Mouse (Mus musculus): ENCODE measurements around the gene Hecw2.
A peak's percentile ranks its signal among the peaks of the same experiment; 100 is the strongest.

The Hecw2 gene

DNA sequence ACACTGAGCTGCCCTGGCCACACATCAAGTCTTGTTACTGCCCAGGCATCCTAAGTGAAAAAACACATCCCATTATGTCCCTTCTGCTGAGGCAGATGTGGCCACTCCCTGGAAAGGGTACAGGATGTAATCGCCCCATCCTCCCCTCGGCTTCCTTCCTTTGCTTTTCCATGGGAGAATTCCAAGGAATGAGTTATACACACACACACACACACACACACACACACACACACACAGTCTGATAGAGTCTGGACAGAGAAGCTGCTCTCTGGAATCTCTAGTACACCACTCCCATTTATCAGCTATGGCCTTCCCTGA, 216.5 kb downstream of the Hecw2 start:
- DNase-seq (ENCODE audit: low spot score) = no peak

DNA sequence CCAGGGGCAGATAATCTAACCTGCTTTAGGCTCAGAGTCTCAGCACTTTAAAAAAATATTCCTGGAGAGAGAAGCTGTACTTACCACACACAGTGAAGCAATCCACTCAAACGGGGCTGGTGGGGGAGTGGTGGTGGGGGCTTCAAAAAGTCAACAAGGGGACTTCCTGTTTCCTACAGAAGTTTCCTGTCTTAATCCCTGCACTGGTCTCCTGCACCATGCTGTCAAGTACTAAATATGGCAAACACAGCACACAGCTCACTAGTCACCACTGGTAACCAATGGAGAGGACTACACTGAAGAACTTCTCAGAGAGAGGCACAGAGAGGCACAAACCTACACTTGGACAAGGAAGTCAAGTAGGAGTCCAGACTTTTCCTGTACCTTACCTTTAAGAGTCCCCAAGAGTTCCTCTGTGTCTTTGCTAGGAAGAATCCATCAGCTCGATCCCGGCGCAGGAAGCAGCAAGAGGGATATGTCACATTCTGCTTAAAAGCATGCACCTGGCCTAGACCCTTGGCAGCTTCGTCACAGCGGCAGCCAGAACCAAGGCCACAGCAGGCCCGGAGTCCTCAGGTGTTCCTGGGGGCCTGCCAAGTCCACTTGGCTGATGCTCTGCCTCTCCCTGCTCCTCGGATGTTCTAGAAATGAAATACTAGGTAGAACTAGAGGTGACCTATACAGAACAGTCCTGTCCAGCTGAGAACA, 217.0 kb downstream of the Hecw2 start:
- DNase-seq (ENCODE audit: low spot score) = no peak

DNA sequence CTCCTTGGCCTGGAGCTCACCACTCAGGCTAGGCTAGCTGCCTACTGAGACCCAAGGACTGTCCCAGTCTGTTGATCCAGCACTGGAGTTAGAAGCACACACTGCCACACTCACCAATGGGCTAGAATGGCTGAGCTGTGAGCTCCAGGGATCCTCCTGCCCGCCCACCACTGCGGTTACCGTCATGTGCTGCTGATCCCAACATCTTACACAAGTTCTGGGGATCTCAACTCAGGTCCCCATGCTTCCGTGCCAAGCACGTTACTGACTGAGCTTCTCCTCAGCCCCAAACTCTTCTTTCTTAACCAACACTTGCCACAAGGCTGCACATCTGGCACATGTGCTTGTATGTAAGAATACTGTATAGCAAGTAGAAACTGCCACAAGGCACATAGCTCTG, 218.2 kb downstream of the Hecw2 start:
- DNase-seq (ENCODE audit: low spot score) = no peak

DNA sequence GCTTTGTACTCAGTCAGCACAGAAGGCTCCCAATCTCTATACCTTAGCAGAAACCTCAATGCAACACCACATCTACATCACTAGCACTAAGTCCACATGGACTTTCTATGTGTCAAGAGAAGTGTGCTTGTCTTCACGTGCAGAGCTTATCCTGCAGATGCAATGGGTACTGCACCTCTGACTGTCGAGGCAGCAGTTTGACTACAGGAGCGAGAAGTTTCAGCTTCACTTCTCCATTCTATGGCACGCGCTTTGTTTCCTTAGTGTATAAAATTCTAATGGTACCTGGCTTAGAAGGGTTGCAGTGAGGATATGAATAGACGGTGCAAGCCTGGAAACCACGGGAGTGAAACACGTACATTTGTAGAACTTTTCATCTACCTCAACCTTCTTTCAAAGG, 218.9 kb downstream of the Hecw2 start:
- DNase-seq (ENCODE audit: low spot score) = no peak

DNA sequence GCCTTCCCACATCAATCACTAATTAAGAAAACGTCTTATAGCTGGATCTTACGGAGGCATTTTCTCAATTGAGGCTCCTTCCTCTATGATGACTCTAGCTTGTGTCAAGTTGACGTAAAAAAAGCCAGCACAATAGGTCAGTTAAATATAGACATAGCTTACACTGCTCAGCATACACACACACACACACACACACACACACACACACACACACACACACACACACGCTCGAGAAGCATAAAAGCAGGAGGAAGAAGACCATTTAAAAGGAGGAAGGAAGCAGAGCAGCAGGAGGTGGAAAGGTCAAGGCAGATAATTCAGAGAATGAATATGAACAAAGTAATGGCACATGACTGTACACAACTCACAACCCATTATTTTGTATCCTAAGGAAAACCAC, 220.0 kb downstream of the Hecw2 start:
- no peak for DNase-seq (ENCODE audit: low spot score)

DNA sequence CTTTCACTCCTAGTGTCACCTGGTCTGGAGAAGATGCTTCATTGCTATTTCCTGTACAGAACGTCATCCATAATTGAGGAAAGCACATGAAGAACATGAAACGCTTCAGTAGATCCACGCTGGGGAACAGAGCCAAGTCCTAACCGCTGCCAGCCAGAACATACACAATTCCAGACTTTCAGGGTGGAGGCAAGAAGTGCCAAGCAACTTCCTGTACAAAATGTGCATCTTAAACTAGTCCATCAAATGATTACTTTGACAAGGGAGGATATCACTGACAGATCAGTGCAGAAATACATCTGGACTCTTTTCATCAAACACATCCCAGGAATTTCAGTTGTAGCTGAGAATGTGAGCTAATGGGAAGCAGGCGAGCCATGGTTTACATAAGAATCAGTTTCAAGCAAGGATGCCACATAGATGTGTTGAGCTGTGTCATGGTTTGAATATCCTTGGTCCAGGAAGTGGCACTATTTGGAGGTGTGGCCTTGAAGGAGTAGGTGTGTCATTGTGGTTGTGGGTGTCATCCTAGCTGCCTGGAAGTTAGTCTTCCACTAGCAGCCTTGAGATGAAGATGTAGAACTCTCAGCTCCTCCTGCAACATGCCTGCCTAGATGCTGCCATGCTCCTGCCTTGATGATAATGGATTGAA, 224.5 kb downstream of the Hecw2 start:
- no peak for DNase-seq (ENCODE audit: low spot score)

DNA sequence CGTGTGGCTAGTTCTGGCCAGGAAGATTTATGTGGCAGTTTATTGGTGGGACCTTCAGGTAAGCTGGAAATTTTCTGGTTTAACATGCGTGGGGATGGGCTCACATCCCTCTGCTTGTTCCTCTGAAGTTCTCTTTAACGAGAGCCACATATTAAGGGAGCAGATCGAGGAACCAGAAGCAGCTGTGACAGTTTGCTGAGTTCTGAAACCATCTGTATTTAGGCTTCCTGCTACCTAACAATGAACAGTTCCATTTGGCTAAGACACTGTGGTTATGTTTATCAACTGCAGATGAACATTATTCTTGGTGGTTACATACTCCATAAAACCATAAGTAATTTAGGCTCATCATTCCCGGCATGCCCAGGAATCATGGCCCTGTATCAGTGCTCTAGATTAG, 242.6 kb downstream of the Hecw2 start:
- DNase-seq (ENCODE audit: low spot score) = no peak

DNA sequence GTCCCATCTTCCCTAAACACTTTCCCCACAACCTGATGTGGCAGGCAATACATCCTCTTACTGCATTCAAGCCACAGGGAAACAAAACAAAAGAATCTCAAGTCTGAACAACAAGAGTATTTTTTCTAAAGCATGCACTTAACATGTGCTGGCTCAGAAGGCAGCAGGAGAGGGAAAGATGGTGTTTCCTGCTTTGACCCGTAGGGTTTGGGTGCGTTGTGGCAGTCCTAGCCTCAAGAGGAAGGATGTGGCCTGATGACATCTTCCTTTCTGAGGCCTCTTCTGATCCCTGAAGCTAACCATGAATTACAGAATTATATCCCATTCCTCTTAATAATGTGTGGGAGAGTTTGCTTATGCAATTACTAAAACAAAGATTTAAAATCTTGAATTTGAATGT, 249.2 kb downstream of the Hecw2 start:
- DNase-seq (ENCODE audit: low spot score) = no peak

DNA sequence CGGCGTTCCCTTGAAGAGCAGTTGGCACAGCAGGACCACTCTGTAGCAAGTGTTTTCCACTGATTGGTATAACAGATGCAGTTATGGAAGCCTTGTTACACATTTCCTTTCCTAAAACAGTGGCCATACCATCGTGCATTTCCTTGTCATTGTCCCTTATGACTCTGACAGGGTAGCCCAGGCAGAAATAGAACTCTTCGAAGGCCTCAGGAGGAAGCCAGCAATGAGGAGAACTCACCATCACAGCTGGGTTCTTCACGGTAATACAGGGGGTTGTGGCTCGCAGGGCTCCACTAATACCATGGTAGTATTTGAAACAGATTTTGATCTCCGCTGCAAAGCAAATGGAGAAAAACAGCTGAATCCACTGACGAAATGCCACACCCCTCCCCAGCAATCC, 252.5 kb downstream of the Hecw2 start:
- no peak for DNase-seq (ENCODE audit: low spot score)

DNA sequence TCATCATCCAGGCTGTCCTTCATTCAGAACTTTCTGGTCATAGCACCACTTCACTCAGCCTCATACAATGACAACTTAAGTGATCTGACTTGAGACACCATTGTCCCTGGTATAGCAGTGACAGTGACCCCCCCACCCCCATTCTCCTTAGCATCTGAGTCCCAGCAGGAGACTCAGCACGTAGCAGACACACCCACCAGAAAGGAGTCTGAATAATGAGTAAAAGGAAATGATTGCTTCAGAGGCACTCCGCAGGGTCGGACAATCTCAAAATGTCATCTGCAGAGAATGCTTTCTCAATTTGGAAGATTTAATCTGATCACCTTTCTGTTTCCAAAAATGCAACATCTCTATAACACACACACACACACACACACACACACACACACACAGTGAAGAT, 253.4 kb downstream of the Hecw2 start:
- no peak for DNase-seq (ENCODE audit: low spot score)

DNA sequence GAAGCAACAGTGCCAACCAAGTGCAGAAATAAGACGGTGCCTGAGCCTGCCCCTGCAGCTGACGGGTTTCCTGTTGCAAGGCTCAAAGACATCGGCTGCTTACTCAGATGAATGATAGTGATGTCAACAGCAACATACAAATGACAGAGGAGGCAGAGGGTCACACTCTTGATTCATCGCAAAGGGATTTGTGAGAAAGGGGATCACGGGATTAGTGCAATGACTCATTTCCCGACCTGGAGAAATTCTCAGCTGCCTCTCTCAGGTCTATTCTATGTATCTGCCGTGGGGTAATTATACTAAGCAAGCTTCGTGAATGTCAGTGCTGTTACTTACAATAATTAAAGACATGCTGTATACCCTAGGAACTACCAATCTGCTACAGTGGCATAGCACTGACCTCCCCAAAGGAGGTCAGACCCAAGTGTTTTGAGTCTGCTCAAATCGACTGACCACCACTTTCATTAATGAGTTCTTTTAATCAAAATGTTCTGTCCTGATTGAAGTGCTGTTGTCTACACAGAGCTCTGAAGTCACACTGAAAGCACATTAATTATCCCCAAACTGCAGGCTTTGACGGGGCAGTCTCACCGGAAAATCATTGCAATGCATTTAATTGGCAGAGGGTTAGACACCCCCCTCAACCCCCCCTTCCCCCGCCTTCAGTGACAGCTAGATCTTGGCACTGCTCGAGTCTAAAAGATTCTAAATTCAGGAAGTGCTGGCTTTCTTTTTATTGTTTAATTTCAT, 254.5 kb downstream of the Hecw2 start:
- DNase-seq (ENCODE audit: low spot score) = peak; percentile 61

DNA sequence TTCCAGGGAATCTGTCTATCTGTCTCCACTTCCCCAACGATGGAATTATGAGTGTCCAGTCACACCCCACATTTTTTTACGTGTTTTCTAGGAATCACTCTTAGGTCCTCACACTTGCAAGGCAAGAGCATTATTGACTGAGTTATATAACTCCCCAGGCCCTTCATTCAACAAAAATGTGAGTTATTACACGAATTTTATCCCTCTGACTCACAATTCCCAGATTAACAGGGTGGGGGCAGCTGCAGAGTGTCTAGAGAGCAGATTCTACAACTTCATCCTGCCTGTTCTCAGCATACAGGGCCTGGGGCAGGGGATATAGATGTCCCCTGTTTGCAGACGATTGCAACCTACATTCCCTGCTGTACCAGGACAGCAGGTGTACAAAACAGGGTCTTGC, 255.7 kb downstream of the Hecw2 start:
- no peak for DNase-seq (ENCODE audit: low spot score)

DNA sequence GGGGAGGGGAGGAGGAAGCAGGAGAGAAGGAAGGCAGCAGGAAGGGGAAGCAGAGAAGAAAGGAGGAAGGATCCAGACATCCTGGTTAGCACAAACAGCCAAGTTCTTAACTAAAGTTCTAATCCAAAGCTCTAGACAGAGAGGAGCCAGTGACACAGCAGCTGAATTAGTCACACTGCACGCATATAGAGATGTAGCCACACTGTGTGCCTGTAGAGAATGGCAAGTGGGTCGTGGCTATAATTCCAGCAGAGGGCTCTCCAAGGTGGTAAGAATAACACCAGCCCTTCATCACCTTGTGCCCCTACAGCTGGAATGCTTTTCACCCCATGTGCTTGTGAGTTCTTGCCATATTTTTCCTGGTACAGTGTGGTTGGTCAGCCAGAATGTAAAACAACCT, 261.7 kb downstream of the Hecw2 start:
- no peak for DNase-seq (ENCODE audit: low spot score)

DNA sequence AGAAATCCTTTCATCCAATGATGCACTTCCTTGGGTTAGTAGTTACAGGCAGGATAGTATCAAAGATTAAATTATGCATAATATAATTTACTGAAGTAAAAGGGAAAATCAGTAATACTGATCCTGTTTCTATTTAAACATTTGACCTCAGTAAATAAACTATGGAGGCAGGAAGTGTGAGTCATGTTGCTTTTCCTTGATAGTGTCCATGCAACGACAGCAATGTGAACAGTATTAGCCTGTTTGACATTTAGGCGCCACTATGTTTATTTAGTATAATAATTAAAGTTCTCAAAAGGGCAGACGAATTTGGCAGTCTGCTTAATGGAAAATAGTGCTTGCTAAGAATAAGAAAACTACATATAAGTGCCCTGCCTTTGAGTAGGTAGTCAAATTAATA, 263.7 kb downstream of the Hecw2 start:
- no peak for DNase-seq (ENCODE audit: low spot score)

DNA sequence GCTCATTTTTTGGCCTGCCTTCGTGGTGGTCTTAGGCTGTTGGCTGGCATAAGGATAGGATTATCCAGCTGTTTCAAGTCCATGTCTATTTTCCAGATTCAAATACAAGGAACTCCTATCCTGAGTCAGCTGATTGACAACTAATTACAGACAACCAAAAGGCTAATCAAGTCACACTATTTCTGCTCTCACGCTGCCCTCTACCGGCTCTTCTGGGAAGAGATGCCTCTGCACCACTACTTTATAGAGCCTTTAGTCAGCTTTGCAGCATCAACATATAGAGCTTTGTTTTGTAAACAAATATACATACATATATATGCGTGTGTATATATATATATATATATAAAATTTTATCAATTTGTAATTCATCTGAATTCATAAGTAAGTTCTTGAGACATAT, 267.4 kb downstream of the Hecw2 start:
- DNase-seq (ENCODE audit: low spot score) = peak; percentile 35

DNA sequence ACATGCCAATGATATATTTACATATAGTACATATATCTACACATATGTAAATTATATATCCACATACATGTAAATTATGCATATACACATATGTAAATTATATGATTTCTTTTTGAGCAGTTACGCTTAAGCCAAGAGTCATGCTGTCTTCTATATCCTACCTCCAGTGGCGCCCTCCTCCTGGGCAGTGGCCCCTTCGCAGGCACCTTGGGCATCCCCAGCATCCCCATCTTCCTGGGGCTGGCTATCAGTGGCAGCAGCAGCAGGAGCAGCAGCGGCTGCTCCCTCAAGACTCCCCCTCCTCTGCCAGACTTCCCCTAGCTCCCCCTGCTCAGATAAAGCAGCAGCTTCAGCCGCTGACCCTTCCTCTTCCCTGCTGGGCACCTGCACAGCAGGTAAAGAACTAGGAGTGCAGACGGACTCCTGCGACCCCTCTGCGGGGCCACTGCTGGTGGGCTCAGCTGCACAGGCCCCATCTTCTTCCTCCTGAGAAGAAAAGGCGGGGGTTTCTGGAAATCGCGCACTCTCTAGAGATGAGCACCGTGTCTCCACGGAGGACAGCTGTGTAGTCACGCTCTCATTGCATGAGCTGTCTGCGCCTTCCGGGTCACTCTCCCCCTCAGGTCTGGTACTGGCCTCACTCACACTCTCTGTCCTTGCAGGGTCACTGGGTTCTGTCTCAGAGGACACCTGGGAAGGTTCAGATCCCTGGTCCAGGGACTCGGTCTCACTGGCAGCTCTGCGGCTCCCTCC, 269.6 kb downstream of the Hecw2 start:
- no peak for DNase-seq (ENCODE audit: low spot score)

DNA sequence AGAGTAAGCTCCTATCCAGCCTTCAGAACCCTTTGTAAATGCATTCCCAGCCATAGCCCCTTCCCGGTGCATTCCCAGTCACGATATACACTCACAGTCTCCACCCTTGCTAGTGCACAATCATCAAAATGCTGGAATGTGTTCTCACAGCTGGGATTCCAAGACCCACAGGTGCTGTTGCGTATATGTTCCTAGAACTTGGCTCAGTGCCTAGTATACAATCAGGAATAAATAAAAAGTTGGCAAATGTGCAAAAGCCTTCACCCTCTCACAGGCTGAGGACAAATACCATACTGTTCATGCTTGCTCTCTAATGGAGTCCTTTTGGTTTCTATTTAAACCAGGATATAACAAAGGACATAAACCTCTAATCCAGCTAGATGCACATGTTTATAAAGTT, 283.1 kb downstream of the Hecw2 start:
- DNase-seq (ENCODE audit: low spot score) = no peak

DNA sequence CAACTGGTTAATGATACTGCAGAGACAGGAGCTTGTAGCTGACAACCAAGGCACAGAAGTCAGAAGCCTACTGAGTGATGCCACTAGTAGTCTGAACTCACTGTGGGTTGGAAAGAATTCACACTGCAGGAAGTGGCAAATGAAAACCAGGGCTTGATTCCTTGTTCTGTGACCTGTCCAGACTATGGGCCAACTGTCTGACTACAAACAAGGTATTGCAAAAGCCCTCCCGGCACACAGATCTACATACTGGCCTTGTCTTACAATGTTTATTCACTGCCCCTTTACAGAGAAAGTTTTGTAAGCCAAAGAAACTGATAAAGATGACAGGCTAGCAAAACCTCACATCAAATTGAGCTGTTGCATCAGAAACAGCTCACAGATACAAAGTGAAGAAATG, 284.7 kb downstream of the Hecw2 start:
- DNase-seq (ENCODE audit: low spot score) = no peak

DNA sequence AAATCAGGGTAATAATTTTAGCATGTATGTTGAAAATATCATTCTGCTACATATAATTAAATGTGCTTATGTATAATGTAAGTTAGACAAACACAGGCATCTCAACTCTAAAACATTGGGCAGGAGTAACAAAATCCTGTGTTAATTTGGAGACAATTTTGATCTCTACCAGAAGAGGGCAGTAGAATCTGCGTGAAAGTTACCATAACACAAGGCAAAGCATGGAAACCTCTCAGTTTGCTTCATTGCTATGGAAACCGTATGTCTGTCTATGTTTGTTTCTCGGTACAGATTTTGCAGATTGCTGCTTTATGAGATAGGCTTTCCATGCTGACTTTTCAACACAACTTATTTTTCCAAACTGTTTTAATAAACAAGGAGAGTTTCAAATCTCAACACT, 285.9 kb downstream of the Hecw2 start:
- DNase-seq (ENCODE audit: low spot score) = peak; percentile 76

DNA sequence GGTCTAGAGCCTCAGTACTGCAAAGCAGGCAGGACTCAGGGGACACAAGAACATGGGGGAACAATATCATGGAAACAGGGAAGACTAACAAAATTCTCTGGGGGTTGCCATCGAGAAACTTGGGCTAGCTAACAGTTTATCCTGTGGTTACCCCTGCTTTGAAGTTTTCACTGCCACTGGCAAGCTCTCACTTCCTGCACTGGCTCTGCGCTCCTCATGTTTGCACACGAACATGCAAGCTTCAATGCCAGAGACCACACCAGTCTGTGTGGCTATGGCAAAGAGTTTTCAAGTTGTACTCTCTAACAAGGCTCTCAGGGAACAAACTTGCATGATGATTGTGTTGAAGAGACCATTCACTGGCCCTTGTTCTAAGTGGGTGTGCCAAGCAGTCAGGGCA, 288.8 kb downstream of the Hecw2 start:
- no peak for DNase-seq (ENCODE audit: low spot score)

DNA sequence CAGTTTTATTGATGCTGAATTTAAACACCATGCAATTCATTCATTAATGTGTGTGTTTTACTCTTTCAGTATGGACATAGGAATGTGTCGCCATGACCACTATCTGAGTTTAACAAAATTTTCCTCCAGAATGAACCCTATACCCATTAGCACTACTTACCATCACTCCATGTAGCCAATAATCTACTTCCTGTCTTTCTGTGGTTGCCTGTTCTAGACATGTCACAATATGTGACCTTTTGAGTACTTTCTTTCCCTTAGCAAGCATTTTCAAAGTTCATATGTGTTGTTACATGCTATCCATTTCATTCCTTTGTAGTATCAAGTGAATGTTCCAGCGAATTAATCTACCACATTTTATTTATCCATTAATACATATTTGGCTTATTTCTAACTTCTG, 294.6 kb downstream of the Hecw2 start:
- DNase-seq (ENCODE audit: low spot score) = no peak

DNA sequence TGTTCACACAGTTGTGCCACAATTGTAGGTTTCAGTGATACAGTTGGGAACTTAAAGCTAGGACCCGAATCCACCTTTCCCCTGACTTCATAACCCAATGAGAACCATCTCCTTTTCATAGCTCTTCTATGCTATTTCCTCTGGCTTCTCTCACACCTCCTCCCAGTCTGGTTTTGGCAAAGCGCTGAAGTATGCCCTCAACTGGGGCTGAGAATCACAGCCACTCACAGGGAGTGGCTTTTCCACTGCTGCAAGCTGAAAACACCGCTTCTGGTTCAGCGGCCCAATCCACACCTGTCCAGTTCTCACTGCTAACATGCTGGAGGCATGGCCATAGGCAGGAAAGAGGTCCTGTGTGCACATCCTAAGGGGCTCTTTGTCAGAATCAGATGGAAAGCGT, 300.7 kb downstream of the Hecw2 start:
- DNase-seq (ENCODE audit: low spot score) = no peak

DNA sequence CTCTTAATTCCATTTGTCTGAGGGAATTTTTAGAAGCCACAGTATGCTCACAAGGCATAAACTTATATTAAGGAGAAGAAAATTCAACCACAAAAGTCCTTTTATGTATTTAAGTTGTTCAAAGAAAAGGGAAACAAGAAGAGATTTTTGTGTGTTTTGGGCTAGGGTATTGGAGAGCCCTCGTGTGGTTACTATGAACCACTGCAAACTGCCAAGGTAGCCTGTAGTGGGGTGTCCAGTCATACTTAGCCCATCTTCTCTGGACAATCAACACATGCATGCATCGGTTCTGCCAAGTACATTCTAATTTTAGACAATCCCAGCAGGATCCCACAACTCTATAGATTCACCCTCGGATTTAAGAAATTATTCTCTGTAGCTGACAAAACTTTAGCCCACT, 304.6 kb downstream of the Hecw2 start:
- peak; percentile 23 for DNase-seq (ENCODE audit: low spot score)
